In genomic region chr6:144659115-144660108, GRCm38 (mm10) we compare ENCODE assay signal across 15 mouse cellular contexts.
A peak's percentile ranks its signal among the peaks of the same experiment; 100 is the strongest.
DNase-seq lines count a peak whose midpoint lies in the region; ATAC-seq and TF ChIP-seq lines count a peak whose summit lies in the region.
"Had no signal": no experiment of that assay in that cellular context is flagged by ENCODE, and none has a peak within 500 bp of the region (broad histone marks: within the 10 kb centered on the region; RNA-seq: fewer than 3 reads in every experiment).

No protein-coding gene starts in this region.

- no peaks in the 10 kb centered on the region for H3K9me3 ChIP-seq in kidney, postnatal 0 days (replicated peaks; ENCODE audit: low read length)
- no peaks in the 10 kb centered on the region for H3K9me3 ChIP-seq in kidney, embryonic 14.5 days (ENCODE audit: control insufficient read depth, low read length)
- no peaks in the 10 kb centered on the region for H3K9me3 ChIP-seq in limb, embryonic 15.5 days
- H3K9me3 ChIP-seq: forebrain, embryonic 15.5 days; hindbrain, embryonic 13.5 days; liver, embryonic 12.5 days had no signal

- no peak overlapping the region for H3K4me2 ChIP-seq in kidney, postnatal 0 days (ENCODE audit: low read length)
- H3K4me2 ChIP-seq in kidney, embryonic 14.5 days (replicated peaks; ENCODE audit: low read depth, low read length), result no peak overlapping the region
- H3K4me2 ChIP-seq in limb, embryonic 15.5 days, result no peak overlapping the region
- H3K4me2 ChIP-seq: forebrain, embryonic 15.5 days; hindbrain, embryonic 13.5 days; liver, embryonic 12.5 days had no signal

- peak; percentile 35 for DNase-seq in kidney, postnatal 0 days (ENCODE audit: low spot score)
- DNase-seq in ES-CJ7 (ENCODE audit: low read depth, low spot score), result peak; percentile 13
- peak; percentile 55 for DNase-seq in NIH3T3 (ENCODE audit: low read depth)
- DNase-seq in left cerebral cortex, adult 18-20 months (ENCODE audit: low spot score in 2 of 2), result no peak
- DNase-seq in urinary bladder, postnatal 36 days (ENCODE audit: low spot score in 2 of 2), result no peak
- DNase-seq: kidney, adult 2 months; layer of hippocampus, adult 9-11 months had no signal

- no peak for ATAC-seq in kidney, postnatal 0 days (replicated peaks; ENCODE audit: low FRiP score, low read depth)
- ATAC-seq in kidney, embryonic 14.5 days (ENCODE audit: low FRiP score, low TSS enrichment), result no peak
- ATAC-seq in limb, embryonic 15.5 days (ENCODE audit: insufficient number of reproducible peaks, low FRiP score, low TSS enrichment, low read depth), result 0 out of 2 replicates have a peak, but pooled peaks have one; percentile 40
- ATAC-seq: activated CD4-positive, CD25-positive, alpha-beta regulatory T cell, adult 4 months; forebrain, embryonic 15.5 days; liver, embryonic 12.5 days; midbrain, embryonic 16.5 days had no signal

- TF ChIP-seq CTCF in kidney, postnatal 0 days (IDR thresholded peaks at IDR 0.05; ENCODE audit: low read depth), result no peak

- H3K9ac ChIP-seq in kidney, postnatal 0 days (ENCODE audit: low read depth, low read length), result no peak overlapping the region
- H3K9ac ChIP-seq in kidney, embryonic 14.5 days (ENCODE audit: low read depth, low read length), result no peak overlapping the region
- no peak overlapping the region for H3K9ac ChIP-seq in limb, embryonic 15.5 days
- H3K9ac ChIP-seq: forebrain, embryonic 15.5 days; hindbrain, embryonic 13.5 days; liver, embryonic 12.5 days had no signal

- peaks cover 16% of the 10 kb centered on the region for H3K4me1 ChIP-seq in kidney, postnatal 0 days (replicated peaks; ENCODE audit: insufficient read depth, low read length)
- peaks cover 12% of the 10 kb centered on the region for H3K4me1 ChIP-seq in kidney, embryonic 14.5 days (ENCODE audit: control insufficient read depth, insufficient read depth, low read length)
- peaks cover 7% of the 10 kb centered on the region for H3K4me1 ChIP-seq in limb, embryonic 15.5 days
- H3K4me1 ChIP-seq: forebrain, embryonic 15.5 days; hindbrain, embryonic 13.5 days; liver, embryonic 12.5 days had no signal

- no peaks in the 10 kb centered on the region for H3K27me3 ChIP-seq in kidney, postnatal 0 days (ENCODE audit: insufficient read depth, low read length)
- no peaks in the 10 kb centered on the region for H3K27me3 ChIP-seq in kidney, embryonic 14.5 days (ENCODE audit: control insufficient read depth, insufficient read depth, low read length)
- H3K27me3 ChIP-seq in limb, embryonic 15.5 days, result no peaks in the 10 kb centered on the region
- H3K27me3 ChIP-seq: forebrain, embryonic 15.5 days; hindbrain, embryonic 13.5 days; liver, embryonic 12.5 days had no signal

- H3K36me3 ChIP-seq in kidney, postnatal 0 days (ENCODE audit: insufficient read depth, low read length), result no peaks in the 10 kb centered on the region
- no peaks in the 10 kb centered on the region for H3K36me3 ChIP-seq in kidney, embryonic 14.5 days (ENCODE audit: control insufficient read depth, insufficient read depth, low read length)
- no peaks in the 10 kb centered on the region for H3K36me3 ChIP-seq in limb, embryonic 15.5 days
- H3K36me3 ChIP-seq: forebrain, embryonic 15.5 days; hindbrain, embryonic 13.5 days; liver, embryonic 12.5 days had no signal

- H3K4me3 ChIP-seq in kidney, postnatal 0 days (replicated peaks; ENCODE audit: low read depth, low read length), result no peak overlapping the region
- no peak overlapping the region for H3K4me3 ChIP-seq in kidney, embryonic 14.5 days (ENCODE audit: low read length)
- no peak overlapping the region for H3K4me3 ChIP-seq in limb, embryonic 15.5 days
- H3K4me3 ChIP-seq: forebrain, embryonic 15.5 days; hindbrain, embryonic 13.5 days; liver, embryonic 12.5 days had no signal

- WGBS in kidney, postnatal 0 days, result 71% methylated on average over 10 of the region's 10 CpGs
- WGBS in kidney, embryonic 14.5 days, result 82% methylated on average over 10 of the region's 10 CpGs
- WGBS in limb, embryonic 15.5 days, result 70% methylated on average over 10 of the region's 10 CpGs

- no peak overlapping the region for H3K27ac ChIP-seq in kidney, postnatal 0 days
- H3K27ac ChIP-seq in kidney, embryonic 14.5 days (ENCODE audit: low read depth, low read length), result no peak overlapping the region
- H3K27ac ChIP-seq in limb, embryonic 15.5 days, result no peak overlapping the region
- H3K27ac ChIP-seq: forebrain, embryonic 15.5 days; hindbrain, embryonic 13.5 days; liver, embryonic 12.5 days; macrophage had no signal

Comparison
In these comparisons a context has a peak if more than half of its experiments do, and no peak if none do; other contexts are left out.
1. DNase-seq: peak in kidney, postnatal 0 days (single experiment), ES-CJ7 (single experiment) and NIH3T3 (single experiment); none in left cerebral cortex, adult 18-20 months (0 of 2) and urinary bladder, postnatal 36 days (0 of 2).